Mouse (Mus musculus) spleen, adult 2 months (tissue): ENCODE measurements around the gene Htr7.

Source experiments
- CTCF ChIP-seq: fragments of 200-500 bp; IDR thresholded peaks from 2 replicates; pipeline ENCODE4 v1.5.1; 2011; ENCODE audit warnings: mild to moderate bottlenecking, inconsistent platforms; ENCODE audit not compliant: insufficient read depth, insufficient read length, insufficient replicate concordance; ENCODE audit errors: extremely low read depth
- POLR2A ChIP-seq: fragments of 200-500 bp; IDR thresholded peaks from 2 replicates; pipeline ENCODE4 v1.6.1; 2011; ENCODE audit warnings: low read depth, low read length, inconsistent platforms

DNA sequence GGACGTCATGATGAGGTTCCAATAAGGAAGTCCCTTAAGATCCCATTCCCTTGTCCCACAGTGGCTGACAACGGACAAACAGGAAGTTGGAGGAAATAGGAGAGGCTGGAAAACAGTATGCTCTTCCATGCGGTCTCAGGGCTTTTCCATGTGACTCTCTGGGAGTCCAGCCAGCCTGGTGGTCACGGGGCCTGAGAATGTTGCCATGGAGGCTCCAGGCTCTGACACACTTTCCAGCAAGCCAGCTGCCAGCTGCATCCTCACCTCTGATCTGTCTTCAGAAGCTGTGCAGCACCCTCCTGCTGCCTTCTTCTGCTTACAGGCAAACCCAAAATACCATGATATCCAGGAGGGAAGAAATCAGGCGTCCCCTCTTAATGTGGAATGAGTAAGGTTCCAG, 132.9 kb downstream of the Htr7 start:
- TF ChIP-seq CTCF (no peak), POLR2A (no peak)
